ENCODE assay signal across 7 mouse cellular contexts in genomic region chr14:21031783-21032511, GRCm38 (mm10). TPM values are rescaled to one million over a fixed set of nuclear protein-coding genes. Genes with fewer than 3 reads are reported as not detected.
DNase-seq lines count a peak whose midpoint lies in the region; ATAC-seq lines count a peak whose summit lies in the region.

No protein-coding gene starts in this region.

- H3K4me2 ChIP-seq in limb, embryonic 12.5 days, result no peak overlapping the region

- H3K4me1 ChIP-seq in limb, embryonic 12.5 days (replicated peaks), result peaks cover 16% of the 10 kb centered on the region

- peak; percentile 26; the same call in 1 of the 2 replicates for ATAC-seq in limb, embryonic 12.5 days (ENCODE audit: insufficient number of reproducible peaks, insufficient read depth, low FRiP score, low TSS enrichment, low read depth)

- H3K36me3 ChIP-seq in limb, embryonic 12.5 days, result peaks cover 72% of the 10 kb centered on the region

- no peak overlapping the region for H3K4me3 ChIP-seq in limb, embryonic 12.5 days (replicated peaks)

- H3K9me3 ChIP-seq in limb, embryonic 12.5 days, result no peaks in the 10 kb centered on the region

- H3K27me3 ChIP-seq in limb, embryonic 12.5 days, result no peaks in the 10 kb centered on the region

- peak overlapping the region; percentile 74 for H3K27ac ChIP-seq in limb, embryonic 12.5 days

- intact Hi-C loops in heart, postnatal 14 days (cut with DNase I), result no loop called here

- H3K9ac ChIP-seq in limb, embryonic 12.5 days (replicated peaks), result no peak overlapping the region

- DNase-seq in 416B (ENCODE audit: low read depth), result peak; percentile 78
- DNase-seq in CD8-positive naive resting alpha-beta T cell, adult 2 months (ENCODE audit: low read depth in 2 of 2, low spot score in 2 of 2), result peak; percentile 38 to 41
- DNase-seq in embryo, embryonic 9.5 days (ENCODE audit: extremely low spot score), result peak; percentile 25
- DNase-seq in heart, postnatal 14 days, result peak; percentile 55 to 58
- peak; percentile 94 for DNase-seq in naive thymus-derived CD4-positive, alpha-beta T cell, adult 2 months (ENCODE audit: low read depth)
- no peak for DNase-seq in cerebellum, adult 11 months

- 57% methylated on average over 6 of the region's 6 CpGs for whole genome bisulfite sequencing in limb, embryonic 12.5 days

RNA-seq across cellular contexts. Expression of gene Ap3m1, which starts 20.4 kb away (rescaled TPM):
- 10 to 100 TPM; 69.5 to 71.4 TPM for total RNA-seq in heart, postnatal 14 days (2021)
- polyA plus RNA-seq in limb, embryonic 12.5 days (2016; fragmentation: Nextera tagmentation; extraction: Ambion mirVana), result 75.0 and 79.9 TPM in 2 replicates

RNA-seq across cellular contexts. Expression of gene Adk, which starts 20.4 kb away (rescaled TPM):
- 100 to 1,000 TPM; 186 to 196 TPM for total RNA-seq in heart, postnatal 14 days (2021)
- 155 TPM in 2 replicates for polyA plus RNA-seq in limb, embryonic 12.5 days (2016; fragmentation: Nextera tagmentation; extraction: Ambion mirVana)
